Mouse (Mus musculus) MEL (cell line): ENCODE data around the gene Vgll4.

Experiments used
- MEF2A ChIP-seq: IDR thresholded peaks from 2 replicates; pipeline ENCODE4 v1.6.1; 2014; ENCODE audit warnings: low read depth, mild to moderate bottlenecking, inconsistent platforms, low read length, improper control_type of control experiment; ENCODE audit not compliant: poor library complexity, insufficient replicate concordance, severe bottlenecking; ENCODE audit errors: extremely low read depth
- POLR2A ChIP-seq, 2 experiments: IDR thresholded peaks; 2 replicates each; pipeline ENCODE4 v1.6.1; 2011 to 2012; ENCODE audit warnings: low read length in 2 of 2, mild to moderate bottlenecking in 2 of 2, control low read depth in 1 of 2, improper control_type of control experiment in 1 of 2, low read depth in 1 of 2, moderate library complexity in 1 of 2; ENCODE audit not compliant: control insufficient read depth in 1 of 2, insufficient read depth in 1 of 2, poor library complexity in 1 of 2
- TBP ChIP-seq: IDR thresholded peaks from 2 replicates; pipeline ENCODE4 v1.8.0; 2011; ENCODE audit warnings: low read depth, low read length, improper control_type of control experiment
- ZKSCAN1 ChIP-seq: IDR thresholded peaks from 2 replicates; pipeline ENCODE4 v1.6.1; 2012; ENCODE audit warnings: low read depth, mild to moderate bottlenecking, inconsistent platforms, low read length, improper control_type of control experiment, moderate library complexity

- TF ChIP-seq POLR2A (IDR thresholded peaks at IDR 0.05; ENCODE audit: control insufficient read depth in 1 of 2, insufficient read depth in 1 of 2, low read depth in 1 of 2, low read length in 2 of 2, poor library complexity in 1 of 2) (no peak), TBP (no peak), ZKSCAN1 (no peak), MEF2A (no peak)
Observed at GRCm38 (mm10) chr6:114874138-114874928, 95.5 kb downstream of the Vgll4 start.
